Mouse (Mus musculus) bone marrow macrophage, adult 2 months (primary cell): ENCODE data around the gene Gcn1l1. TPM values are rescaled to one million over a fixed set of nuclear protein-coding genes. Genes with fewer than 3 reads are reported as not detected.
A peak's percentile ranks its signal among the peaks of the same experiment; 100 is the strongest.

Experiments used
- H3K27ac ChIP-seq: 2 replicates; pipeline ENCODE4 v1.5.1; 2012; ENCODE audit warnings: low read depth, low read length; ENCODE audit not compliant: insufficient read depth
- H3K4me1 ChIP-seq: 2 replicates; pipeline ENCODE4 v1.6.1; 2012; ENCODE audit warnings: low read length; ENCODE audit not compliant: control insufficient read depth, insufficient read depth
- H3K4me3 ChIP-seq: 2 replicates; pipeline ENCODE4 v1.5.1; 2012; ENCODE audit warnings: mild to moderate bottlenecking, low read length, moderate library complexity; ENCODE audit not compliant: insufficient read depth
- CTCF ChIP-seq: IDR thresholded peaks from 2 replicates; pipeline ENCODE4 v1.5.1; 2012; ENCODE audit warnings: low read depth, mild to moderate bottlenecking, low read length, moderate library complexity
- POLR2A ChIP-seq: IDR thresholded peaks from 2 replicates; pipeline ENCODE4 v1.6.1; 2012; ENCODE audit warnings: mild to moderate bottlenecking, low read depth, low read length, borderline replicate concordance
- polyA plus RNA-seq: library from polyadenylated mRNA; stranded (reverse); fragments of >200 nt; gene quantifications from 2 replicates; pipeline ENCODE4 v1.2.4, GENCODE M21; 2012; ENCODE audit not compliant: missing spikeins, insufficient read depth, insufficient read length

The Gcn1l1 gene
- polyA plus RNA-seq, 1 experiment: 20.3 TPM

GRCm38 (mm10) chr5:115559237-115560101 lies 5.6 kb upstream of the Gcn1l1 start, which contains the start of gene Rplp0:
TSS of gene Rplp0 (plus strand) at chr5:115559467.
- Histone ChIP-seq H3K27ac (peak within 1 kb of the TSS; percentile 91), H3K4me1 (peaks cover 7% of the 10 kb centered on the region; the same call in 1 of the 2 replicates), H3K4me3 (peak within 1 kb of the TSS; percentile 72)
- TF ChIP-seq POLR2A (peak; percentile 95), CTCF (peak; percentile 50)

GRCm38 (mm10) chr5:115560336-115560905 lies 4.6 kb upstream of the Gcn1l1 start:
- TF ChIP-seq POLR2A: no peak
- no peak for TF ChIP-seq CTCF

GRCm38 (mm10) chr5:115563771-115564585 lies 1.1 kb upstream of the Gcn1l1 start:
- Histone ChIP-seq H3K4me3 (peak overlapping the region; percentile 89; the same call in 1 of the 2 replicates), H3K27ac (no peak overlapping the region), H3K4me1 (peaks cover 14% of the 10 kb centered on the region; the same call in 1 of the 2 replicates)
- TF ChIP-seq POLR2A: no peak
- TF ChIP-seq CTCF: no peak

More at GRCm38 (mm10) chr5:115560336-115560905, 4.6 kb upstream of the Gcn1l1 start:
- Histone ChIP-seq H3K4me1 (peaks cover 7% of the 10 kb centered on the region; the same call in 1 of the 2 replicates), H3K4me3 (peak overlapping the region; percentile 72), H3K27ac (peak overlapping the region; percentile 91)

- H3K4me1 ChIP-seq: peaks cover 17% of the 10 kb centered on the region
- peak overlapping the region; percentile 15; the same call in 1 of the 2 replicates for H3K27ac ChIP-seq
- TF ChIP-seq POLR2A (no peak), CTCF (no peak)
- peak overlapping the region; percentile 89 for H3K4me3 ChIP-seq
Measured at GRCm38 (mm10) chr5:115565403-115565802, 349 bp downstream of the Gcn1l1 start.

- Histone ChIP-seq H3K4me1 (peaks cover 23% of the 10 kb centered on the region), H3K27ac (no peak overlapping the region), H3K4me3 (no peak overlapping the region)
- TF ChIP-seq CTCF: no peak
- TF ChIP-seq POLR2A: no peak
Measured at GRCm38 (mm10) chr5:115568681-115569080, 3.6 kb downstream of the Gcn1l1 start.

- H3K4me1 ChIP-seq: peaks cover 28% of the 10 kb centered on the region
- TF ChIP-seq POLR2A: no peak
- no peak for TF ChIP-seq CTCF
- no peak overlapping the region for H3K27ac ChIP-seq
- H3K4me3 ChIP-seq: no peak overlapping the region
Measured at GRCm38 (mm10) chr5:115569308-115569707, 4.3 kb downstream of the Gcn1l1 start.

GRCm38 (mm10) chr5:115569721-115570120 lies 4.7 kb downstream of the Gcn1l1 start:
- no peak overlapping the region for H3K27ac ChIP-seq
- peaks cover 33% of the 10 kb centered on the region for H3K4me1 ChIP-seq

GRCm38 (mm10) chr5:115571086-115571485 lies 6.0 kb downstream of the Gcn1l1 start:
- H3K27ac ChIP-seq: no peak overlapping the region
- TF ChIP-seq POLR2A: no peak
- no peak for TF ChIP-seq CTCF
- H3K4me3 ChIP-seq: no peak overlapping the region
- peaks cover 38% of the 10 kb centered on the region for H3K4me1 ChIP-seq

More at GRCm38 (mm10) chr5:115569721-115570120, 4.7 kb downstream of the Gcn1l1 start:
- TF ChIP-seq CTCF (no peak), POLR2A (no peak)
- no peak overlapping the region for H3K4me3 ChIP-seq
